Mouse (Mus musculus) frontal cortex, adult (tissue): ENCODE measurements around the gene Tlr7.
"Not testable (repeated sequence)": the region's sequence is repeated elsewhere in the genome, so short reads cannot be mapped to it uniquely, and the experiment has no call there.

Experiments used
- ATAC-seq: cut with Nextera tagmentation; 2 replicates; pipeline ENCODE4 v1.9.2; 2017; ENCODE audit warnings: mild to moderate bottlenecking, moderate library complexity, mixed read lengths; ENCODE audit not compliant: low TSS enrichment

Gene Tlr7

GRCm38 (mm10) chrX:167330399-167330798 lies at the start of gene Tlr7:
Gene Tlr7, minus strand, starts transcription at chrX:167330558.
- peak; percentile 32; the same call in 1 of the 2 replicates for ATAC-seq

- ATAC-seq, result no peak
These were observed 49.7 kb upstream of the Tlr7 start for GRCm38 (mm10) chrX:167380073-167380472.

DNA sequence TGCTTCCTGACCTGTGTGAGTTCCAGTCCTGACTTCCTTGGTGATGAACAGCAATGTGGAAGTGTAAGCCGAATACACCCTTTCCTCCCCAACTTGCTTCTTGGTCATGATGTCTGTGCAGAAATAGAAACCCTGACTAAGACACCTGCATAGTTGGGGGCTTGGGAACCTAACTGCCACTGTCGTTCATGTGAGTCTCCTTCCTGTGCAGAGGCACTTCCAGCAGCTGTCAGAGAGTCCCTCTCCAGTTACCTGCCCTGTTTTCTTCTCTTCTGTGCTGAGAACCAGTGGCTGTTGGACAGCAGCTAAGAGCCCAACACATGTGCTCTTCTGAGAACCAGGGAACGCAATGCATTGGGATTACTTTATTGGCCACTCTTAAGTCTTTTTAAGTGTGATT lies 30.9 kb upstream of the Tlr7 start:
- not testable (repeated sequence) for ATAC-seq

DNA sequence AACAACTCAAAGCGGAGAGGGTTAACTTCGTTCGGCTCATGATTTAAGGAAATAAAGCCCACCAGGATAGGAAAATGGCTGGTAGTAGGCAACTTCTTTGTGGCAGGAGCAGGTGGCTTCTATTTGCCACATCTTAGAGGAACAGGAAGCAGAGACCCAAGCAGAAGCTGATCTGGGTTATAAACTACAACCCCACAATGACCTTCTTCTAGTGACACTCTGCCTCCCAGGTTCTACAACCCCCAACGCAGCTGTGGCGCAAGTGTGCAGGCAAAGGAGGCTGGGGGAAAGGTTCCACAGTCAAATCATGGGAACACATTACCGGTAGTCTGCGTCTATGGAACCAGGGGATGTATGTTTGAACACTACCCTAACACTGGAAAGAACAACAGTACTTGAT lies 29.3 kb upstream of the Tlr7 start:
- no peak for ATAC-seq

DNA sequence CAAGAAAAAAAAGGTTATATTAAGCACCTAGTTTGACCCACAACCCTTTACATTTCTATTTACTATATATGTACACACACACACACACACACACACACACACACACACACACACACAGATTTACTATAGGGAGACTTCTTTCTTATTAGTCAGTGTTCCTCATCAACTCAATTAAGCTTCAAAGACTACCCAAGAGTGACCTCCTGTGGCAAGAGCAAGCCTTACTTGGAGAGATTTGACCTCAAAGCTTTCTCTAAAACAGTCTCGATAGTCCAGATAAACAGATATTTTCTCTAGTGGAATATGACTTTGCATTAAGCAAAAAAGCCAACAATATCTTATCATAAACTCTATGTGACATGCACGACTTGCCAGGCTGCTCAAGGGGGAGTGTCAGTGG lies 27.1 kb upstream of the Tlr7 start:
- no peak for ATAC-seq

- no peak for ATAC-seq
These were observed 25.6 kb upstream of the Tlr7 start for GRCm38 (mm10) chrX:167355965-167356364.

- no peak for ATAC-seq
These were observed 23.3 kb upstream of the Tlr7 start for GRCm38 (mm10) chrX:167353617-167354016.

DNA sequence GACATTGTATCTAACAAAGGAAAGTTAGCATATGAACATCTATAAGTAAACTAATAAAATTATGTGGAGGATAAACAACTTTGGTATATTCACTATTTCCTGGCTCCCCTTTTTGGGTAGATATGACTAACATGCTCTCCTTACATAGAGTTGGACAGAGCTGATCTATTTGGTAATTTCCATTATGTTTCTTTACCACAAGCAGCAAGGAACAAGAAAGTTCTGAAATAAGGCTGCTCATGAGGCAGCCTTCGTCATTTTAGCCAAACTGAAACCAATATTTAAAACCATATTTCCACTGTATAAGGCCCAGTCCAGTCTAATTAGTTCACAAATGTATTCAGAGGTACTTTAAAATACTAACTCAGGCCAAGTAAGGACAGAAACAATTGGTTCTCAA lies 16.1 kb upstream of the Tlr7 start:
- no peak for ATAC-seq

DNA sequence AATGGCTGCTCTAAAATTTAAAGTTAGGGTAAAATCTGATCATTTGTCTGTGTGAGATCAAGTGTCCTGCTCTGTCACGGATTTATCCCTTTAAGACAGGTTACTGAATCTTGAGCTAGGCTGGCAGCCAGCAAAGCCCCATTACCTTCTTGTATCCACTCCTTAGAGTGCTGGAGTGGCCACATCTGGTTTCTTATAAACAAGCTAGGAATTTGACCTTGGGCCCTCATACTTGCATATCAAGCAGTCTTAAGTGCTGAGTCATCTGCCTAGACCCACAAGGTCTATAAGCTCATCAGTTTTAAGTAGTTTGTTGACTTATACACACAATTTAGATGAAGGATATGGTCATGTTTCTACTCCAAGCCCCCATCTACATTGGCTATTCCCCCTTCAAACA lies 14.0 kb upstream of the Tlr7 start:
- no peak for ATAC-seq

DNA sequence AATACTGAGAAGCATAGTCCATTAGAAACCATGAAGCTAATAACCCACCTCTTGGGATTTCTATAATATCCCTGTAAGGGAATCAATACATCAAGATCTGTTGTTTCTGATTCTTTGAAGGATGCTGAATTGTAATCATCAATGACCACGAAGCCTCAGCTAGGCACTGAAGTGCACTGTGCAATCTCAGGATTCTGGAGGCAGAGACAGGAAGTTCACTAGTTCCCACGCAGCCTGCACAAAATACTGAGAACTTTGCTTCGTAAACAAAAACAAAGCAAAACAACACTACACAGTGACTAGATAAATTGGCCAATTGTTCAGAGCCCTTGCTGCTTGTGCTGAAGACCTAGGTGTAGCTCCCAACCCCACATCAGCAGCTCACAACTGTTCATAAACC lies 11.5 kb upstream of the Tlr7 start:
- no peak for ATAC-seq

- ATAC-seq, result no peak
These were observed 9.8 kb upstream of the Tlr7 start for GRCm38 (mm10) chrX:167340190-167340589.

DNA sequence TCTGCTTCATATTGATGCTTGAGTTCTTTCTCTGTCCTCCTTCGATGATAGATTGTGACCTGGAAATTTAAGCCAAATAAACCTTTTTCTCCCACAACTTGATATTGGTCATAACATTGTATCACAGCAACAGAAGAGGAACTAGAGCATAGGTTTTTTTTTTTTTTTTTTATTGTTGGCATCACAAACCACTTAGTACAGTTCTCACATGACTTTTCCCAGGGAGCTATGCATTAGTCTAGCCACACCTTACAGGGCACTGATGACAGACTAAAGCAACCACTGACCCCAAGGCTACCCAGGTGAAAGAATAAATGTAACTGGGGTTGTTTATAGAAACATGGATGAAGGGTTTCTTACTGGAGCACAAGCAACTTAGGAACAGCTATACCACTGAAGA lies 7.6 kb upstream of the Tlr7 start:
- ATAC-seq, result no peak

- no peak for ATAC-seq
These were observed 4.2 kb upstream of the Tlr7 start for GRCm38 (mm10) chrX:167334571-167334970.

DNA sequence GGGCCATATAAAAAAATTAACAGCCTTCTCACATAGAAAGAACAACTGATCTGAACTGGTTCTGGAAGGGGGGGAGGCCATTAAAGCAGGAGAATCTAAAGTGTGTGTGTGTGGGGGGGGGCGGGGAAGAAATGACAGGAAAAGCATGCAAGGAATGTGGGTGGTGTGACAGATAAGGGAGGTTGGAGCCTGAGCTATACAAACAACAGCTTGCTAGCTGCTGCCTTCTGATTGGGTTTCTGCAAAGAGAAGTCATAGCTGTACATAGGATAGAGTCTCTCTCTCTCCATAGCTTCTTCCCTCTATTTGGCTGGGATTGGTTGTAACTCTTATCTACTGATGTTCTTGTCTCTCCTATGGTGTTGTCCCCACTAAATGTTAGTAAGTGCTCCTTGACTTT lies 2.2 kb upstream of the Tlr7 start:
- peak; percentile 51 for ATAC-seq

DNA sequence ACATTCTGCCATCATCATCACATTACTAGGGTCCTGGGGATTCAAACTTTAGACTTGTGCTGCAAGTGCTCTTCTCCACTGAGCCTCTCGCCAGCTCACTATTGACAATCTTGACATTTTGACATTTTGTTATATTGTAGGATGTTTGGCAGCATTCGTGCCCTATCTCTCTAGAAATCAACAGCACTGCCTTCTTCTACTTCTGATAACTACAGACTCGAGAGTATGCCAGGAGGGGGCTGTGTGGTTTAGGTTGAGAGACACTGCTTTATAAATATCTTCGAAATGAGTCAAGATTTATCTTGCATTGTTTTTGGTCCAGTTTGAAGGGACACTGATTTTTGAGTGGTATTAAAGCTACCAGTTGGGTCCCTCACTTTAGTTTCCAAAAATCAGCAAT lies 635 bp upstream of the Tlr7 start:
- ATAC-seq, result no peak

DNA sequence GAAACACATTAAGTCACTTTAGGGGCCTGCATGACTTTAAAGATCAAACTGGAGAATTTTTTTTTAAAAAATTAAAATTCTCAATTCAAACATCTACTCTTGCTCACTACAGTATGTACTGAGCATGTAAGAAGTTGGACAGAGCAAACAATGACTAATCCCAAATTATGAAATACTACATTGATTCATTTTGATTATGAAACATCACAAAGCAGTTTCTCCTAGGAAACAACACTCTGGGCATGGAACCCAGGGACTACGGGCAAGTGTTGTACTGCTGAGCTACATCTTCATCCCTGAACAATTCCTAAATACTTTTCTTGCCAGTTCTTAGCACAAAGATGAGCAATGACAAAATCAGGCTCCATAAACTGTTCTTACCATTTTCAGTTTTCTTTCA lies 738 bp downstream of the Tlr7 start:
- peak; percentile 19 for ATAC-seq

- ATAC-seq, result peak; percentile 24; the same call in 1 of the 2 replicates
These were observed 1.3 kb downstream of the Tlr7 start for GRCm38 (mm10) chrX:167329098-167329497.

- no peak for ATAC-seq
These were observed 1.8 kb downstream of the Tlr7 start for GRCm38 (mm10) chrX:167328519-167328918.

DNA sequence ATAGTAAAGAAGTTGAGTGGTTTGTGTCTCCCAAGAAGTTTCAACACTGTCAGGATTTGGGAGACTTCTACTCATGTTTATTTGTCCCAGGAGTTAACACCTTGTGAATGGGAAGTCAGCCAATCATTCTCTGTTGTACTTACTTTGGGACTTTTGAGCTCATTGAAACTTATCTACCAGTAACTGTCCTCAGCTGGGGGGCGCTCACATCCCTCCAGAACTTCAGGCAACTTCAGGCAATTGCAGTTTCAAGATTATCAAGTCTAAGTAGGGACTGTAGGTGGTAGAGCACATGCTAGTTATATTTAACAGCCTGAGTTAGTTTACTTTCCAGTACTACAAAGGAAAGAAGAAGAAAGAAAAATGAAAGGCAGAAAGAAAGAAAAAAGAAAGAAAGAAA lies 6.6 kb downstream of the Tlr7 start:
- no peak for ATAC-seq

- no peak for ATAC-seq
These were observed 9.0 kb downstream of the Tlr7 start for GRCm38 (mm10) chrX:167321233-167321806.

DNA sequence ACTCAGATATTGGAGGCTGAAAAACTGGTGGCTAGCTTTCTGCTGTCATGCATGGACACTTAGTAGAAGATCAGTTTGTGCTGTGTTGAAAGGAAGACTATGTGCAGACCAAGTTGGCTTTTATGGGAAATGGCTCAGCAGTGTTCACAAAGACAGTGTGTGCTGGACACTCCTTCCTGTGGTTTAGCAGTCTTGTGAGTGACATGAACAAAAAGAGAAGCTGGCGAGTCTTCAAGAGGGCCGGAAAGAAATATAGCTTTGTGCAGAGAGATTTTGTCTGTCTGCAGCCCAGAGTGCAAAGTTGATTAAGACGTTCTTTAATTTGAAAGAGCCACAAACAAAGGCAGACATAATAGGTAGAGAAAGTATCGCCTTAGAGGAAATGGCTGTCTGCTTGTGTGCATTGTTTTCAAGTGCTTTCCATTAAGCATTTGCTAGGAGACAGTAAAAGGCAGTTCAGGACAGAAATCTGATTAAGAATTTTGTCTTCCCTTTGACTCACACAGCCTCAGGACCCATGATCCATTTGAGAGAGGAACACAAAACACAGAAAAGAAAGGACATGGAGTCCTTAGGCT lies 11.4 kb downstream of the Tlr7 start:
- no peak for ATAC-seq

GRCm38 (mm10) chrX:167315766-167316165 lies 14.6 kb downstream of the Tlr7 start:
- no peak for ATAC-seq

DNA sequence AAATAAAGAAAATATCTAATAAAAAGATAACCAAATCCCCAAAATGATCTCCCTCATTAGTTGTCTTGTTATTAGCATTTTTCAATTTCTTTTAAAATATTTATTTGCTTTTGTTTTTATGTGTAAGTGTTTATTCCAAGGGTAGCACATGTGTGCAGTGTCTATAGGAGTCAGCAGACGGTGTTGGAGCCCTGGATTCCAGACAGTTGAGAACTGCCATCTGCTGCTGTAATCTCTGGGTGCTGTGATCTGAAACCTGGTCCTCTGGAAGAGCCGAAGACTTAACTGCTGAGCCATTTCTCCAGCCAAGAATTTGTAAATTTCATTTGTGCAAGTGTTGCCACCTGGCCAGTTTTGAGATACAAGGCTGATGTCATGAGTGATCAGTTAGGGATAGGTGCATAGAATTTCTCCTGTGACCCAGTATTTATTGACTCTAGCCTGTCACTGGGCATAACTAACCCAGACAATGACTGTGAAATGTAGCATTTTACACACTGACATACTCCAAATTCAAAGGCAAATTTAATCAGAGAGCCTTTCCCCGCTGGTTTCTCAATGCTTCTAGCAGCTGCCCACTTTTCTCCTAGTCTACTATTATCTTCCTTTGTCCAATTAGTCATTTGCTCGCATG lies 15.1 kb downstream of the Tlr7 start:
- no peak for ATAC-seq

- not testable (repeated sequence) for ATAC-seq
These were observed 28.3 kb downstream of the Tlr7 start for GRCm38 (mm10) chrX:167302061-167302460.
